Mouse (Mus musculus): Measurements from ENCODE around the gene Wipf2. TPM values are rescaled to one million over a fixed set of nuclear protein-coding genes. Genes with fewer than 3 reads are reported as not detected.
"Not testable (repeated sequence)": the region's sequence is repeated elsewhere in the genome, so short reads cannot be mapped to it uniquely, and the experiment has no call there.

Gene Wipf2
- total RNA-seq, 2 experiments from 2014 or later: 72.7 to 73.9 TPM

GRCm38 (mm10) chr11:98916376-98916775 is 52.9 kb downstream of the Wipf2 start:
- intact Hi-C loops (cut with DNase I); H3K4me3 ChIP-seq; DNase-seq (ENCODE audit: extremely low spot score in 1 of 2, low spot score in 2 of 2); H3K27ac ChIP-seq: not testable (repeated sequence)
- TF ChIP-seq CTCF (IDR thresholded peaks at IDR 0.05): peak; percentile 33

GRCm38 (mm10) chr11:98917428-98918005 is 54.1 kb downstream of the Wipf2 start:
- no peak overlapping the region for H3K27ac ChIP-seq
- TF ChIP-seq CTCF (IDR thresholded peaks at IDR 0.05): no peak
- intact Hi-C loops (cut with DNase I): no loop called here
- DNase-seq (ENCODE audit: extremely low spot score in 1 of 2, low spot score in 2 of 2): no peak
- no peak overlapping the region for H3K4me3 ChIP-seq

DNA sequence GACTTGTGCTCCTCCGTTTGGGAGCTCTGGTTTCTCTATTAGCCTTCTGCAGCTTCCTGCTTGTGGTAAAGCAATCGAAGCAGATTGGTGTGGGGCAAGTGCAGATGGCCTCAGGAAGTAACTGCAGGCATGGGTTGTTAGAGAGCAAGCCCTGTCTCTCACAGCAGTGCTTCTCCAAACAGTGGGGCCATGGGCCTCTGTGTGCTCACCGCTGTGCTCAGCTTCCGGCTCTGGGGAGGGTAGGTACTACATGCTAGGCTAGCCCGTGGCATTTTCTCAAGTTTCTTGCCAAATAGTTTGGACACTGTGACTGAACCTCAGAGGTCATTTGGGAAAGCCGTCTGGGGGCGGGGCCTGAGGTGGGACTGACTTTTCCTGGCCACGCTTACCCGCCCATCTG is 54.8 kb downstream of the Wipf2 start:
- no peak for TF ChIP-seq CTCF (IDR thresholded peaks at IDR 0.05)
- intact Hi-C loops (cut with DNase I): no loop called here
- Histone ChIP-seq H3K27ac (no peak overlapping the region), H3K4me3 (no peak overlapping the region)
- DNase-seq (ENCODE audit: extremely low spot score in 1 of 2, low spot score in 2 of 2): no peak

GRCm38 (mm10) chr11:98919009-98919408 is 55.6 kb downstream of the Wipf2 start:
- Histone ChIP-seq H3K27ac (no peak overlapping the region), H3K4me3 (no peak overlapping the region)
- no peak for TF ChIP-seq CTCF (IDR thresholded peaks at IDR 0.05)
- intact Hi-C loops (cut with DNase I): no loop called here
- DNase-seq (ENCODE audit: extremely low spot score in 1 of 2, low spot score in 2 of 2): no peak

GRCm38 (mm10) chr11:98921813-98922212 is 58.4 kb downstream of the Wipf2 start:
- not testable (repeated sequence) for DNase-seq (ENCODE audit: extremely low spot score in 1 of 2, low spot score in 2 of 2); H3K4me3 ChIP-seq; H3K27ac ChIP-seq
- intact Hi-C loops (cut with DNase I): loop anchor here (1.0 to 5.0 kb wide), 3 partner anchors 50 to 227 kb away; no protein-coding TSS in a partner anchor

GRCm38 (mm10) chr11:98922307-98922706 is 58.9 kb downstream of the Wipf2 start:
- TF ChIP-seq CTCF (IDR thresholded peaks at IDR 0.05): peak; percentile 72
- not testable (repeated sequence) for H3K27ac ChIP-seq, H3K4me3 ChIP-seq
- intact Hi-C loops (cut with DNase I): loop anchor here (1.0 to 5.0 kb wide), 3 partner anchors 50 to 226 kb away; no protein-coding TSS in a partner anchor
- DNase-seq (ENCODE audit: extremely low spot score in 1 of 2, low spot score in 2 of 2): peak in 1 of 2 experiments; percentile 65

- H3K4me3 ChIP-seq; DNase-seq (ENCODE audit: extremely low spot score in 1 of 2, low spot score in 2 of 2); H3K27ac ChIP-seq: not testable (repeated sequence)
- intact Hi-C loops (cut with DNase I): loop anchor here (1.0 to 5.0 kb wide), 3 partner anchors 49 to 226 kb away; no protein-coding TSS in a partner anchor
These were observed 59.6 kb downstream of the Wipf2 start for GRCm38 (mm10) chr11:98922851-98923711.

DNA sequence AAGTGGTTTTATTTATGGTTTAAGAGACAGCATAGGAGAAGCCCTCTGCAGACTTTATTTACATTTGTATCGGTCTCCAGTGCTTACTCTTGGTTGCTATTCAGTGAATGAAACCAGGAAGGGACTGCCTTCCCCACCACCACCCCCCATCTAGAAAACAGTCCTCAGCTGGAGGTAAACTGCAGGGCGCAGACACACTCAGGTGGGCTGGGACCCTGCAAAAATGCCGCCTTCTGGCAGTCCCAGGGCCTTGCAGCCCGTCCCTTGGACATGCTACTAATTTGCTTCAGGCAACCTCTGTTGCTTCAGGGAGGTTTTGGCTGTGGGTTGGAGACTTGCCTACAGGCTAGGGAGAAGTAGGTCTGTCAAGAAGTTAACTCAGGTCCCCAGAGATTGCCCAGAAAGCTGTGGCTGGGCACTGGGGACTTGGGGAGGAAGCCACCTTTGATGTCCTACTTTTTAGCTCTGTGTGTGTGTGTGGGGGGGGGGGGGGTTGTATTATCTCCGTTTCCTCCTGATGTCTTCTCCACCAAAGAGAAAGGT is 61.3 kb downstream of the Wipf2 start:
- intact Hi-C loops (cut with DNase I): loop anchor here (5.0 kb wide), 2 partner anchors 113 to 198 kb away; no protein-coding TSS in a partner anchor
- no peak for DNase-seq (ENCODE audit: extremely low spot score in 1 of 2, low spot score in 2 of 2)
- H3K27ac ChIP-seq: no peak overlapping the region

GRCm38 (mm10) chr11:98925265-98925721 is 61.9 kb downstream of the Wipf2 start:
- peak in 1 of 2 experiments; percentile 54 for DNase-seq (ENCODE audit: extremely low spot score in 1 of 2, low spot score in 2 of 2)
- no peak overlapping the region for H3K4me3 ChIP-seq
- TF ChIP-seq CTCF (IDR thresholded peaks at IDR 0.05): no peak
- no peak overlapping the region; the same call in 1 of the 2 replicates for H3K27ac ChIP-seq
- intact Hi-C loops (cut with DNase I): loop anchor here (5.0 kb wide), 1 partner anchor 197 kb away; no protein-coding TSS in a partner anchor

More for the DNA sequence above, 61.3 kb downstream of the Wipf2 start:
- H3K4me3 ChIP-seq: no peak overlapping the region
- no peak for TF ChIP-seq CTCF (IDR thresholded peaks at IDR 0.05)

DNA sequence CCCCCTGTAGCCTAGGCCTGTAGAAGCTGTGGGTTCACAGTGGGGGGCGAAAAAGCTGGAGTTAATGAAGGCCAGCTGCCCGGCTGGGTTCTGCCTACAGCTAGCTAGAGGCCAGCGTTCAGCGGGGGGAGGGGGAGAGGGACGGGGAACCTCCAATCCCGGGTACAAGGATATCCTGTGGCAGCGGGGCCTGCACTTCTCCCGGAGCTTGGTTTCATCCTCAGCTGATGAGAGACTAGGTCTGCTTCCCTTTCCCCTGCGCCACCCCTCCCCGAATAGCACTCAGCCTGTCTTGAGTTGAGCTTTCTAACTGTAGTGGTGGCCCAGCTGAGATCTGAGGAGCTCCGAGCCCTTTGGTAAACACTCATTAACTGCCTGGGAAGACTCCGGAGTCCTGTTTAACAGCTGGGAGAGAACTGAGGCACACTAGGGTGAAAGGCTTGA is 62.5 kb downstream of the Wipf2 start:
- no peak overlapping the region for H3K27ac ChIP-seq
- intact Hi-C loops (cut with DNase I): loop anchor here (5.0 kb wide), 1 partner anchor 196 kb away; no protein-coding TSS in a partner anchor
- no peak for TF ChIP-seq CTCF (IDR thresholded peaks at IDR 0.05)
- no peak for DNase-seq (ENCODE audit: extremely low spot score in 1 of 2, low spot score in 2 of 2)
- H3K4me3 ChIP-seq: no peak overlapping the region

DNA sequence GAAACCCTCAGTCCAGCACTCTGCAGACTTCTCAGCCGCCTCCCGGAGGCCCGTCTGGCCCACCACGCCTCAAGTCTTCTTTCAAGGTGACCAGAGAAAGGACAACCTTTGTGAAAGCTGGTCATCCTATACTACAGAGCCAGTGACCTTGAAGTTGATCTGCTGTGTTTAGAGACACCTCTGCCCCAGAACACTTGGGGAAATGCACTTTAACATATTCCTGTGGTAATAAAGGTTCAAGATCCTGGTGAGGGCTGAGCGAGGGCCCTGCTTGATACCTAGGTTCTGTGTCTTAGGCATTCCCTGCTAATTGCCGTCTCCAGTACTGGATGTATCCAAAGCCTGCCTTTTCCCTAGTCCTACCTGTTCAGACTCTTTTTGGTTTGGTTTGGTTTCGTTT is 63.1 kb downstream of the Wipf2 start:
- DNase-seq (ENCODE audit: extremely low spot score in 1 of 2, low spot score in 2 of 2): no peak
- TF ChIP-seq CTCF (IDR thresholded peaks at IDR 0.05): no peak
- Histone ChIP-seq H3K4me3 (no peak overlapping the region), H3K27ac (no peak overlapping the region)
- intact Hi-C loops (cut with DNase I): loop anchor here (5.0 kb wide), 1 partner anchor 196 kb away; no protein-coding TSS in a partner anchor
